Mouse (Mus musculus) liver, postnatal 0 days (tissue): ENCODE results near the gene Bri3. TPM values are rescaled to one million over a fixed set of nuclear protein-coding genes. Genes with fewer than 3 reads are reported as not detected.

ENCODE experiments used
- ATAC-seq: fragments of 200-750 bp; cut with Nextera tagmentation; 2 replicates; pipeline ENCODE4 v1.8.0; 2017; ENCODE audit warnings: mild to moderate bottlenecking, moderate library complexity
- DNase-seq: peaks from one replicate; pipeline ENCODE4 v3.0.0-alpha.2; 2016
- H3K27ac ChIP-seq: fragments of 300-500 bp; sonication (generic); 2 replicates; pipeline ENCODE4 v1.5.1; 2014; ENCODE audit warnings: antibody characterized with exemption, moderate library complexity, mild to moderate bottlenecking, low read depth
- H3K27me3 ChIP-seq: fragments of 300-500 bp; sonication (generic); 2 replicates; pipeline ENCODE4 v1.6.1; 2014; ENCODE audit warnings: low read length, control low read depth, mixed read lengths; ENCODE audit not compliant: insufficient read depth
- H3K36me3 ChIP-seq: fragments of 300-500 bp; sonication (generic); replicated peaks from 2 replicates; pipeline ENCODE4 v1.6.1; 2014; ENCODE audit warnings: mild to moderate bottlenecking, control low read depth, low read length, moderate library complexity, mixed read lengths; ENCODE audit not compliant: insufficient read depth
- H3K4me1 ChIP-seq: fragments of 300-500 bp; sonication (generic); 2 replicates; pipeline ENCODE4 v1.6.1; 2014; ENCODE audit warnings: antibody characterized with exemption, mild to moderate bottlenecking, control low read depth; ENCODE audit not compliant: insufficient read depth
- H3K4me2 ChIP-seq: fragments of 300-500 bp; sonication (generic); 2 replicates; pipeline ENCODE4 v1.6.1; 2014; ENCODE audit warnings: low read depth, mild to moderate bottlenecking, low read length, moderate library complexity, mixed read lengths
- H3K4me3 ChIP-seq: fragments of 300-500 bp; sonication (generic); 2 replicates; pipeline ENCODE4 v1.5.1; 2014; ENCODE audit warnings: low read depth, low read length
- H3K9ac ChIP-seq: fragments of 300-500 bp; sonication (generic); replicated peaks from 2 replicates; pipeline ENCODE4 v1.6.1; 2014; ENCODE audit warnings: mild to moderate bottlenecking, moderate library complexity
- H3K9me3 ChIP-seq: fragments of 300-500 bp; sonication (generic); 2 replicates; pipeline ENCODE4 v1.6.1; 2016; ENCODE audit warnings: mild to moderate bottlenecking, control low read depth, low read length, mixed read lengths
- CTCF ChIP-seq: sonication (generic); IDR thresholded peaks from 2 replicates; pipeline ENCODE4 v1.5.1; 2016; ENCODE audit warnings: antibody characterized with exemption, low read depth
- EP300 ChIP-seq: IDR thresholded peaks from 2 replicates; pipeline ENCODE4 v1.6.1; 2016; ENCODE audit warnings: antibody characterized with exemption, low read depth, mild to moderate bottlenecking
- WGBS: fragments of 180-500 bp; shearing (Covaris S2); extraction: QIAGEN DNeasy Blood & Tissue Kit; methylation state at CpG from one replicate; pipeline ENCODE4 v1.1.7; 2014; ENCODE audit not compliant: insufficient replicate concordance; 5-methylcytosine and 5-hydroxymethylcytosine counted together
- polyA plus RNA-seq: library from polyadenylated mRNA; unstranded; fragments of >200 nt; fragmentation: Nextera tagmentation; extraction: Ambion mirVana; gene quantifications from 2 replicates; pipeline ENCODE4 v1.2.1, GENCODE M21; 2015

The Bri3 gene
- polyA plus RNA-seq, 1 experiment from 2014 or later: 51.1 TPM

- Histone ChIP-seq H3K27me3 (no peaks in the 10 kb centered on the region), H3K36me3 (no peaks in the 10 kb centered on the region), H3K4me1 (peaks cover 3% of the 10 kb centered on the region; the same call in 1 of the 2 replicates), H3K4me3 (no peak overlapping the region), H3K4me2 (no peak overlapping the region), H3K9ac (no peak overlapping the region), H3K9me3 (no peaks in the 10 kb centered on the region), H3K27ac (no peak overlapping the region)
- WGBS: 71% methylated on average over 5 of the region's 5 CpGs
- ATAC-seq: no peak
- TF ChIP-seq EP300: no peak
- no peak for TF ChIP-seq CTCF
- no peak for DNase-seq
These were observed 24.3 kb upstream of the Bri3 start for GRCm38 (mm10) chr5:144219936-144220335.

DNA sequence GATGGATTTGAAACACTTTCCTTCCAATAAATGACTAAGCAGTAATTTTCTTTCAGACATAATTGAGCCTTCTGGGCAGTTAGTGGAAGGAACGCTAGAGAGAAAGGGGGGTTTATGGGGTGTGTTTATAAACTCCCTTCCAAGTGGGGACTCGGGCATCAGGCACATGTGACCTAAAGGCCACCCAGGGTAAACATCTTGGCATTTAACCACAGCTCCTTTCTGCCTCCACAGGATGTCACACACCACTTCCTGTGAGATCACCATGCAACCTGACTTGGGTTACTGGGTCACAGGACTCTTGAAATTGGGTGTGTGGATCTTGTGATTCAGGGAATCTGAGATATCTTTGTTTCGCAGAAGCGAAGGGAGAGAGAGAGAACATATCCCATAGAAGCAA lies 22.9 kb upstream of the Bri3 start:
- DNase-seq (no peak), ATAC-seq (no peak)

DNA sequence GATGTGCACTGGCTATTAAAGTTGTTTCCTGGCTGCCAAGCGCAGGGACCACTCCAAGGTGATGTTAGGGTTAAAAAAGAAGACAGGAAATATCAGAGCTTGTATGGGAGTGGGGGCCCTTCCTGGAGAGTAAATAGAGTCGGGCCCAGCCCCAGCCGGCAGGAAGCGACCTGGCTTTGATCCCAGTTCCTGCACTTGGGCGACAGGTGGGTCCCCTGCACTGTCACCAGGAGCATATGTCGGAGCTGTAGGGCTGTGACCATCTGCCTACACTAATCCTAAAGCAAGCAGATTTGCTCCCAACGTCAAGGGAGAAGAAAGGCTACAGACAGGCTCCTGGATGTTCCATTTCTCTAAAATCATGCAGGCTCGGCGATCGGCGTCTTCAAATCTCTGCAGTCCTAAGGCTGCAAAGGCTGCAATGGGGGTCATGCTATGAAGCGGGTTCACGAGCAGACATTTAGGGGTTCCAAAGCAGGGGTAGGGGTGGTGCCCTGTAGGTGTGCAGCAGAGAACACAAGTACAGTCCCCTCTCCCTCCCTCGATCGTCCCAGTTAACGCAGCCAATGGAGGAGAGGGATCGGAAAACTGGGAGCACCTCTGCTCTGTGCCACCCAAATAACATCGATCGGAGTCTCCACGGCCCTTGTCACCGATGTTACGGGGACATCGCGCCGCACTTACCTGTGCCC lies 21.3 kb upstream of the Bri3 start:
- Histone ChIP-seq H3K9ac (peak overlapping the region; percentile 73), H3K4me3 (peak overlapping the region; percentile 62), H3K9me3 (no peaks in the 10 kb centered on the region), H3K4me1 (peaks cover 3% of the 10 kb centered on the region; the same call in 1 of the 2 replicates), H3K27ac (peak overlapping the region; percentile 81), H3K36me3 (no peaks in the 10 kb centered on the region), H3K4me2 (peak overlapping the region; percentile 94), H3K27me3 (no peaks in the 10 kb centered on the region)
- peak; percentile 51 for ATAC-seq
- TF ChIP-seq CTCF (no peak), EP300 (no peak)
- WGBS: 2% methylated on average over 23 of the region's 25 CpGs
- DNase-seq: peak; percentile 42

More for the DNA sequence above, 22.9 kb upstream of the Bri3 start:
- peaks cover 3% of the 10 kb centered on the region; the same call in 1 of the 2 replicates for H3K4me1 ChIP-seq
- no peaks in the 10 kb centered on the region for H3K9me3 ChIP-seq
- WGBS: 43% methylated on average over 4 of the region's 4 CpGs
- TF ChIP-seq EP300 (no peak), CTCF (no peak)
- no peak overlapping the region for H3K9ac ChIP-seq
- no peak overlapping the region for H3K4me2 ChIP-seq
- no peak overlapping the region for H3K27ac ChIP-seq
- H3K27me3 ChIP-seq: no peaks in the 10 kb centered on the region
- no peak overlapping the region for H3K4me3 ChIP-seq
- no peaks in the 10 kb centered on the region for H3K36me3 ChIP-seq

- peak within 1 kb of the TSS; percentile 94 for H3K4me2 ChIP-seq
- H3K9ac ChIP-seq: peak within 1 kb of the TSS; percentile 73
- peak; percentile 35; the same call in 1 of the 2 replicates for TF ChIP-seq CTCF
- TF ChIP-seq EP300: no peak
- 0% methylated on average over 37 of the region's 37 CpGs for WGBS
- peak within 1 kb of the TSS; percentile 62 for H3K4me3 ChIP-seq
- H3K27ac ChIP-seq: peak within 1 kb of the TSS; percentile 81
- DNase-seq: peak; percentile 92
- peaks cover 3% of the 10 kb centered on the region; the same call in 1 of the 2 replicates for H3K4me1 ChIP-seq
- ATAC-seq: peak; percentile 97
- no peaks in the 10 kb centered on the region for H3K36me3 ChIP-seq
- H3K9me3 ChIP-seq: no peaks in the 10 kb centered on the region
- H3K27me3 ChIP-seq: no peaks in the 10 kb centered on the region
These were observed 20.8 kb upstream of the Bri3 start, which contains the start of gene Tecpr1 for GRCm38 (mm10) chr5:144223503-144223862. Gene Tecpr1 (minus strand): TSS chr5:144223615.

DNA sequence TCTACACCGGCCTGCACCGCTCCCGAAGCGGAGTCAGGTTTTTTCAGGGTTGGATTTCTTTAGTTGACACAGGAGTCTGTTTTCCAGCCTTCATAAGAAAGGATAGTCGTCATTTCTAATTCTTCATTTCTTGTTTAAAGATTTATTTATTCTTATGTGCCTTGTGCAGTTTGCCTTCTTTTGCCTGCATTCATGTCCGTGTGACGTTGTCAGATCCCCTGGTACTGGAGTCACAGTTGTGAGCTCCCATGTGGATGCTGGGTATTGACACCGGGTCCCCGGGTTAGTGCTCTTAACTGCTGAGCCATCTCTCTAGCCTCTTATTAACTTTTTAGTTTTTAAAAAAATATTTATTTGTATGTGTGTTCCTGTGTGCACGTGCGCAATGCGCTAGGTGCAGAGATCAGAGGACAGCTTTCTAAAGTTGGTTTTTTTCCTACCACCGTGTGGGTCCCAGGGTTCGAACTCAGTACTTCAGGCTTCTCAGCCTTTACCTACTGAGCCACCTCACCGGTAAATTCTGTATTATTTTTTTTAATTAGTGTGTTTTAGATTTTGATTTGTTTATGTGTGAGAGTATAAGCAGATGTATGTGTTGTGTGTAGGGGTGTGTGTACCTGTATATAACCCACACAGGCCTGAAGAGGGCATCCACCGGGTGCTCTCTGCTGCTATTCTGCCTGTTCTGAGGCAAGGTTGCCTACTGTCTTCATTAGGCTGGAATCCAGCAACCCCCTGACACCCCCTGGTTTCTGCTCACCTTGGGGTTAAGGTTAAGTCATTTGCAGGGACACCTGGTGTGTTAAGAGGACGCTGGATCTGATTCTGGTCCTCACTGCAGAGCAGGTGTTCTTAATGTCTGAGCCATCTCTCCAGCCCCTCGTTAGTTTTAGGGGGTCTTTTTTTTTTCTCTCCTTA lies 20.1 kb upstream of the Bri3 start:
- H3K4me2 ChIP-seq: peak overlapping the region; percentile 94
- DNase-seq: no peak
- peaks cover 3% of the 10 kb centered on the region; the same call in 1 of the 2 replicates for H3K4me1 ChIP-seq
- H3K27me3 ChIP-seq: no peaks in the 10 kb centered on the region
- no peaks in the 10 kb centered on the region for H3K9me3 ChIP-seq
- 26% methylated on average over 18 of the region's 18 CpGs for whole genome bisulfite sequencing
- TF ChIP-seq CTCF: no peak
- no peak for TF ChIP-seq EP300
- H3K27ac ChIP-seq: peak overlapping the region; percentile 81
- H3K9ac ChIP-seq: peak overlapping the region; percentile 73
- ATAC-seq: peak; percentile 28
- peak overlapping the region; percentile 62 for H3K4me3 ChIP-seq
- H3K36me3 ChIP-seq: no peaks in the 10 kb centered on the region

DNA sequence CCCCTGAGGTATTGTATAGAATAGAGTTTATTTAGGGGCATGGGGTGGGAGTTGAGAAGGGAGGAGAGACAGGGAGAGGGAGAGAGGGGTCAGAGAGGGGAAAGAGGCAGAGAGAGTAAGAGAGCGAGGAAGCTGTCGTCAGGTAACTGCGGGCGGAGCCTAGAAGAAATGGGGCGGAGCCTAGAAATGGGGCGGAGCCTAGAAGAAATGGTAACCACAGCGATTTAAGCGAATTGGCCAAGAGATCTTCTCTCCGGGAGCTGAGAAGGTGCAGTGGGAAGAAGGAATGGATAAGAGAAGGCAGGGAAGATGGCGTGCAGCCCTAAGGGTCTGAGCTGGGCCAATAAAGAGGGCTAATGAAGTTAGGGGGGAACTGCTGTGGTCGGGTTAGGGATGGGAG lies 18.0 kb upstream of the Bri3 start:
- WGBS: 31% methylated on average over 11 of the region's 11 CpGs
- Histone ChIP-seq H3K9me3 (no peaks in the 10 kb centered on the region), H3K36me3 (no peaks in the 10 kb centered on the region), H3K27ac (no peak overlapping the region), H3K27me3 (no peaks in the 10 kb centered on the region), H3K4me2 (no peak overlapping the region), H3K9ac (no peak overlapping the region), H3K4me3 (no peak overlapping the region), H3K4me1 (peaks cover 3% of the 10 kb centered on the region; the same call in 1 of the 2 replicates)
- ATAC-seq (no peak), DNase-seq (no peak)
- TF ChIP-seq EP300: no peak
- no peak for TF ChIP-seq CTCF
